Mouse (Mus musculus) embryonic stem cell, embryonic (primary cell): Measurements from ENCODE around the gene Ahdc1.

Experiments
- CTCF ChIA-PET, 4 experiments: fragments of 300-600 bp in 2 of 4; fragments of 350-600 bp in 2 of 4; sonication (Branson Sonifier 250); formaldehyde crosslinking; loops; one replicate each; lab custom pipeline; 2022; ENCODE audit warnings: inconsistent platforms in 2 of 4; lab: Charles Lee
- POLR2A ChIA-PET, 4 experiments: fragments of 300-600 bp in 2 of 4; fragments of 350-600 bp in 2 of 4; sonication (Branson Sonifier 250); formaldehyde crosslinking; loops; one replicate each; lab custom pipeline; 2022; ENCODE audit warnings: antibody characterized with exemption in 4 of 4, inconsistent platforms in 1 of 4; lab: Charles Lee

Ahdc1 gene

DNA sequence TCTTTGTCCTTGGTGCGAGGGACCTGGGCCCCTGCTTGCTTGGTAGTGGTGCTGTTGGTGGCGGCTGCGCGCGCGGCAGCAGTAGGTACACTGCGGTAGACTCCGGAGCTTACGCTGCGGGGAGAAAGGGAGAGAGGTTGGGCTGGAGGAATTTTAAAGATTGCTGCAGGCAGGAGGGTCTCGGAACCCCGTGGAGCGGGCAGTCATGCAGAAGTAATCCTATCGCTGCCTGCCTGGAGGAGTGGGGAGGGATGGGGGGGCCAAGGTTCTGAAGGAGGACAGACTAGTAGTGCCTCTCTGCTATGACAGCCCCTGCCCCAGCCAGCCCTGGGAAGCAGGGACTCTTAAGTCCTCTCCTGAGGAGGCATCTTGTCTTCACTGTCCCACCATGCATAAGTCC, 11.2 kb downstream of the Ahdc1 start:
- ChIA-PET POLR2A (interaction anchor here in 3 of 4 experiments (0.5 to 14.8 kb wide), 16 partner anchors 9 to 728 kb away, joined by 3 to 90 read pairs (median 5); partner anchors contain the start of genes Ahdc1 (in 2 of the 3) and Slc9a1 (in 1 of the 3)), CTCF (interaction anchor here in 3 of 4 experiments (0.6 to 2.3 kb wide), 6 partner anchors 11 to 1914 kb away, joined by 3 to 9 read pairs (median 3); no protein-coding TSS in a partner anchor)

GRCm38 (mm10) chr4:133022954-133023635, 12.0 kb downstream of the Ahdc1 start:
- ChIA-PET CTCF (interaction anchor here in 2 of 4 experiments (0.7 to 2.3 kb wide), 5 partner anchors 10 to 33 kb away, joined by 3 to 9 read pairs (median 3); partner anchors contain the start of gene Ahdc1 (in 1 of the 2)), POLR2A (interaction anchor here (0.6 to 14.8 kb wide), 21 partner anchors 9 to 356 kb away, joined by 3 to 90 read pairs (median 6); partner anchors contain the start of gene Ahdc1 (in 2 of the 4))

DNA sequence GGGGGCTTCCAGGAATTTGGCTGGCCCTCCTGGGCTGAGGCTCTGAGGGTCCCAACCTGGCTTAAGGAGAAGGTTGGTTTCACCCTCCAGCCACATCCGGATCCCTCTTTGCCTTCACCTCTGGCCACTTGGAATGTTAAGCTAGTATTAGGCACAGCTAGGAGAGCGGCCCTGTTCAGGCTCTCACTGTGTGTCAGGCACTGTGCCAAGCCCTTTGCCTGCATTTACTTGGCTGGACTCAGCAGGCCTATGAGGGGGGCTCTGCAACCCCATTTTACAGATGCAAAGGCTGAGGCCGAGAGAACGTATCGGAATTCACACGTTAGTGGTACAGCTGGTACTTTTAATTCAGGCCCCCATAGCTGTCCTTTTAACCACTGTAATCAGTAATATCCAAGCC, 12.6 kb downstream of the Ahdc1 start:
- POLR2A ChIA-PET, result interaction anchor here in 3 of 4 experiments (0.9 to 14.8 kb wide), 17 partner anchors 9 to 84 kb away, joined by 3 to 90 read pairs (median 7); partner anchors contain the start of gene Ahdc1 (in 2 of the 3)

DNA sequence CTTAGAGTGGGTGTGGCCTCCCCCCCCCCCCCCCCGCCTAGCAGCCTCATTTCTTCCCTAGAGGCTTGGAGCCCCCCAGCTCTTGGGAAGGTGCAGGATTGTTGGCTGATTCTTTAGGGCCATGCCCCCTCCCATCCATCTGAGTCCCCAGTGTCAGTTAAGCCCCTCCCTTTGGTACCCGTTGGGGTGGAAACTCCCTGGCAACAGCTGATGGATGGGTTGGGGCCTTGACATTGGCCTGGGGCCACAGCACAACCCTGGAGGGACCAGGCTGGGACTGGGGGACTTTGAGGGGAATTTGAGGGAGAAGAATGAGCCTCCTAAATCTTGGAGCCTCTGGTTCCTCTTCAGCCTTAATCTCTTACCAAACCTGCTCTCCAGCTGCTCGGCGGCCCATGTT, 13.3 kb downstream of the Ahdc1 start:
- POLR2A ChIA-PET, result interaction anchor here in 3 of 4 experiments (0.8 to 14.8 kb wide), 18 partner anchors 9 to 329 kb away, joined by 3 to 90 read pairs (median 6); partner anchors contain the start of genes Ahdc1 (in 2 of the 3) and Wdtc1 (in 1 of the 3)

More for the DNA sequence above, 12.6 kb downstream of the Ahdc1 start:
- CTCF ChIA-PET, result interaction anchor here in 2 of 4 experiments (0.7 to 2.1 kb wide), 4 partner anchors 12 to 32 kb away, joined by 3 to 7 read pairs (median 4); partner anchors contain the start of gene Ahdc1 (in 1 of the 2)

DNA sequence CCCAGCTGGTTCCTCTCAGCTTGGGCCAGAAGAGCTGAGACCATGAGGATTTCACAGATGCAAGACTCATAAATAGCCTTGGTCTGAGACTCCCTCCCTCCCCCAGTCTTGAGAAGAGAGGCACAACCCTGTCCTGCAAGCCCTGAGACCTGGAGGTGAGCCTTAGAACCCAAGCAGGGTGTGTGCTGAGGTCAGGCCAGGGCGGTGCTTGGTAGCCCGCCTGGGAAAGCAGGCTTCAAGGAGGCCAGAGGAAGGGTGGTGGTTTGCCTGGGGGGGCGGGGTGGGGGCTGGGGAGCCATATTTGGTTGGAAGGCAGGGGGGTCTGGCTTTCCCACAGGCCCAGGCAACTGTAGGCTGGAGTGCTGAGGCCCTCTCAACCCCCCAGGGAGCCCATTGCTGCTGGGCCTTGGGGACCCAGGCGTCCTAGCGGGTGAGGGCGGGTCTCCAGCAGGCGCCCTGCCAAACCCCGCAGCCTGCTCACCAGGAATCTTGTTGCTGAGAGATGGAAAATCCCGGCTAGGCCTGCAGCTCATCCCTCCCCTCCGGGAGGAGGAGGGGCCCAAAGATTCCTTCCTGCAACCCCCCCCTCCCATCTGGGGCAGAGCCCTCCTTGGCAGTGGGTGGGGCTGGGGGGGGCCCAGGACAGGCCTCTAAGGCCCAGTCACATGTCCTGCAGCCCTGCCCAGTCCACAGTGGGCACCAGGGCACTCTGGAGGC, 14.1 kb downstream of the Ahdc1 start:
- POLR2A ChIA-PET, result interaction anchor here in 3 of 4 experiments (0.6 to 14.8 kb wide), 15 partner anchors 8 to 328 kb away, joined by 3 to 90 read pairs (median 7); partner anchors contain the start of genes Ahdc1 (in 2 of the 3) and Wdtc1 (in 1 of the 3)

More for the DNA sequence above, 13.3 kb downstream of the Ahdc1 start:
- CTCF ChIA-PET, result interaction anchor here in 1 of 4 experiments (2.1 kb wide), 1 partner anchor 31 kb away, joined by 5 read pairs; no protein-coding TSS in a partner anchor

DNA sequence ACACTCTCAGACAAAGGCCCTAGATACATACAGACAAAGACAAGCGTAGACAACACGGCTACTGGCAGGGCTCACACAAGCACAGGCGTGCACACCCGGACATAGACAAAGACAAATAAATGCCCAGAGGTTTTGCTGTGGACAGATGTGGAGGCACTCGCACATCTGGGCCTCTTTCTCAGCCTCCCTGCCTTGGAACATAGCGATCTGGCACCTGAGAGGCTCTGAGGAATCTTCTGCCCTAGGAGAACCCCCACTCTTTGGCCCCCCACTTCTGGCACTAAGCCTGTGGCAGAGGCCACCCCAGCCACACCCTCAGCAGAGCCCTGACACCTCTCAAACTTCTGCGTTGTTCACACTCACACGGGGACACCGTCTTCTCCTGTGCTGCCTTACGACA, 15.2 kb downstream of the Ahdc1 start:
- POLR2A ChIA-PET, result interaction anchor here in 2 of 4 experiments (1.0 to 14.8 kb wide), 11 partner anchors 9 to 78 kb away, joined by 3 to 90 read pairs (median 9); partner anchors contain the start of gene Ahdc1 (in 2 of the 2)
- CTCF ChIA-PET, result interaction anchor here in 3 of 4 experiments (0.6 to 1.8 kb wide), 8 partner anchors 13 to 454 kb away, joined by 3 to 6 read pairs (median 4); partner anchors contain the start of gene Tent5b (in 1 of the 3)

More for the DNA sequence above, 14.1 kb downstream of the Ahdc1 start:
- CTCF ChIA-PET, result interaction anchor here in 1 of 4 experiments (1.5 to 2.1 kb wide), 2 partner anchors 31 to 80 kb away, joined by 4 to 5 read pairs; no protein-coding TSS in a partner anchor

DNA sequence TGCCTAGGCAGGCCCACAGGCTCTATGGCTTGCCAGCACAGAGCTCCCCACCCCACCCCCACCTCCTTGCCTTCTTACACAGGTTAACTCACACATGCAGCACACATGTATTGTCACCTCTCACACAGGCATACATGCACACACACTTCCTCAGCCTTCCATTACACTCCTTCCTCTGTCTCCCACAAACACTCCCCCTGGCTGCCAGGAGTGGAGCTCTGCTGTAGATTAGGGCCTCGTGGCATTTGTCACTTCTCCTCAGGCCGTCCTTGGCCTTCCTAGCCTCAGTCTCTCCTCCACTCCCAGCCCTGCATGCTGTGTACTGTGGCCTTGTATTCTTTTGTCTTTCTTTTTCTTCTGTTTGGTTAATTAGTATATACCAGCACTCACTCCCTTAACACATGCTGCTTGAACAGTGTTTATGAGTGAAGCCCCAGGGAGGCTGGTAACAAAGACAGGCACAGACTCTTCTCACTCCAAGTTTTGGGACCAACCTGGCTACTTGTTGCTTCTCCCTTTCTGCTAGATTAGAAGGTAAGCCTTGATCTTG, 15.8 kb downstream of the Ahdc1 start:
- CTCF ChIA-PET, result interaction anchor here (0.6 to 2.1 kb wide), 19 partner anchors 12 to 780 kb away, joined by 3 to 17 read pairs (median 4); partner anchors contain the start of gene Tent5b (in 1 of the 4)
- POLR2A ChIA-PET, result interaction anchor here in 3 of 4 experiments (0.6 to 14.8 kb wide), 17 partner anchors 8 to 287 kb away, joined by 3 to 90 read pairs (median 4); partner anchors contain the start of gene Ahdc1 (in 2 of the 3)

DNA sequence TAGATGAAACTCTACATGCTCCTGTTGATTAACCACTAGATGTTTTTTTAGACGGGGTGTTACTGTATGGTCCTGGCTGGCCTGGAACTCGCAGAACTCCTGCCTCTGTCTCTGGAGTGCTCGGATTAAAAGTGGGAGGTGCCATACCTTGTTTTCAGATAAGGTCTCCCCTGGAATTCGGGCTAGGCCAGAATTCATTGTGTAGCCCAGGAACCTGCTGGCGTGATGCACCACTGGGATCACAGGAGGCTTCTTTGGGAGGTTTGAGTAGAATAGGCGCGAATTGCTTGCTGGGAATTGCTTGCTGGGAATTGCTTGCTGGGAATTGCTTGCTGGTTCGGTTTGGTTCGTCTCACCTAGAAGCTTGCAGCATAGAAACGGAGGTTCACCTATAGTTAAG, 16.7 kb downstream of the Ahdc1 start:
- ChIA-PET CTCF (interaction anchor here in 3 of 4 experiments (0.6 to 2.1 kb wide), 8 partner anchors 28 to 149 kb away, joined by 3 to 8 read pairs (median 5); no protein-coding TSS in a partner anchor), POLR2A (interaction anchor here in 3 of 4 experiments (0.6 to 14.8 kb wide), 18 partner anchors 8 to 434 kb away, joined by 3 to 90 read pairs (median 4); partner anchors contain the start of gene Ahdc1 (in 2 of the 3))

DNA sequence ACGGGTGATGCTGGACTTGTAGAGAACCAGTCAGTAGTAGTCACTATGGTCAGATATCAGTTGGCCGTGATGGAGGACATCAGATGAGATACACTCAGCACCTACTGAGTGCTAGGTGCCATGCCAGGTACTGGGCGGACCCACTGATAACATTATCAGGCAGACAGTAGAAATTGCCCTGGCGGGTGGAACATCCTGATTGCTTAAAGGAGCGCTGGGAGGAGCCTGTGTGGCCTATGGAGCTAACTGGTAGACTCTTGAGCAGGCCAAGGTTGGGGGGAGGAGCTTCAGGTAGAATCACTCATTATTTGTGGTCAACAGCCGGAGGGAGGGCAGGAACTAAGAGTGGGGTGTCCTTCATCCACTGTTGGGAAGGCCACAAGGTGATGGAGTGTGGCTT, 17.1 kb downstream of the Ahdc1 start:
- CTCF ChIA-PET, result interaction anchor here in 3 of 4 experiments (0.6 to 2.1 kb wide), 6 partner anchors 11 to 274 kb away, joined by 3 to 8 read pairs (median 4); no protein-coding TSS in a partner anchor
- POLR2A ChIA-PET, result interaction anchor here in 3 of 4 experiments (0.6 to 14.8 kb wide), 17 partner anchors 9 to 76 kb away, joined by 3 to 90 read pairs (median 5); partner anchors contain the start of gene Ahdc1 (in 2 of the 3)

DNA sequence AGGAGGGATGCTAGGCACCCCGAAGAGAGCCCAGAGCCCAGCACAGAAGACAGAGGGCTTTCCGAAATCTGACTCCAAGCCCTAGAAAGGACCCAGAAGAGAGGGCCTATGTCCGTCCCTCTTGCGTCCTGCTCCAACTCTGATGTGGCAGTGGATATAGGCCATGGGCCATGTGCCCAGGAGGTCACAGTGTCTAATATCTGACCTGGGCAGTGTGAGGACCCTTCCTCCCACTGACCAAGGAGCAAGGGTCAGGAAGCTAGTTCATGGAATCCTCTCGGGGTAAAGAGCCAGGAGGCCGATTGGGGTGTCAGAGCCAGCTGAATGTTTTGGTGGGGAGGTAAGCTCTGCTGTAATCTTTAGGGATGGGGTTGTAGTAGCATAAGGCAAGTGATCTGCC, 17.8 kb downstream of the Ahdc1 start:
- POLR2A ChIA-PET, result interaction anchor here (0.6 to 14.8 kb wide), 18 partner anchors 14 to 333 kb away, joined by 3 to 90 read pairs (median 4); partner anchors contain the start of gene Ahdc1 (in 1 of the 4)
- CTCF ChIA-PET, result interaction anchor here in 2 of 4 experiments (0.6 to 2.1 kb wide), 6 partner anchors 12 to 275 kb away, joined by 3 to 8 read pairs (median 4); no protein-coding TSS in a partner anchor

DNA sequence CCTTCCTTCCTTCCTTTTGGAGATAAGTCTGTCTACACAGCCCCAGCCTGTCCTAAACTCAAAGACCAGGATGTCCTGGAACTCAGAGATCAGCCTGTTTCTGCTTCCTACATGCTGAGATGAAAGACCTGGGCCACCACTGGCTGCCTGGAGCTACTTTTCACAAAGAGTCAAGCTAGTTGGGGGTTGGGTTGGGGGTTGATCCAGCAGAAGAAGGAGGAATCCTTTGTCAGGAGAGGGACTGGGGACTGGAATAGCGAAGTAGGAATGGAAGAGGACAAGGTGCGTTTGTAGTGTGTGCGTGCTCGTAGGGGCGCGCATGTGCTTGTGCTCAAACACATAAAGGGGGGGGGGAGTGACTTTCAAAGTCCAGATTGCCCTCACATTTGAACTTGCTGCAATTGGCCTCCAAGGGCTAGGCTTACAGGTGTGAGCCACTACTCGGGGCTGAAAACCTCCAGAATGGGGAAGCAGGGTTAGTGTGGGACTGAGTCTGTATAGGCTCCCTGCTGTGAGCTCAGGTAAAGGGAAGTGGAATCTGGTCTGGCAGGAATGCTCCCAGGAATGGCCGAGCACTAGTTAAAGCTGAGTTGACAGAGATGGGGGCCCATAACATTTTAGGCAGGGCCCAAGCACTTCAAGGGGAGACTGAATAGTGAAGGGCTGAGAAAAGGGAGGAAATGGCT, 21.5 kb downstream of the Ahdc1 start:
- POLR2A ChIA-PET, result interaction anchor here (0.6 to 14.8 kb wide), 37 partner anchors 8 to 436 kb away, joined by 3 to 90 read pairs (median 4); partner anchors contain the start of genes Ahdc1 (in 2 of the 4) and Wdtc1 (in 1 of the 4)

DNA sequence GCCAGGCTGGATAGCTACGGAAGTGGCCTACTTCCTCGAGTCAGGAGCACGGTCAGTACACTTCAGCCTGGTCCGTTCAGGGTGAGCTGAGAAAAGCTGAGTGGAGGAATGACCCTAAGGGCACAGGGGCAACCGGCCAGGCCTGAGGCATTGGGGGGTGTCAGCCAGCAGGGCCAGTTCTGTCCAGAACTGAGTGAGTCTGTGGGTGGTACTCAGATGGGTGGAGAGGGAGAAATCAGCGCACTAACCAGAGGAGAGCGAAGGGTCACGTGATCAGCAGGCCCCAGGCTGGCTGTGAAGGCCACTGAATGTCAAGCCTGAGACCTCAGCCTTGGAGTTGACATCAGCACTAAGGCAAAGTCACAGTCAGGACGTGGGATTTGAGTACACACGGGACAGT, 23.4 kb downstream of the Ahdc1 start:
- ChIA-PET POLR2A (interaction anchor here (0.6 to 14.8 kb wide), 21 partner anchors 8 to 222 kb away, joined by 3 to 90 read pairs (median 4); partner anchors contain the start of gene Ahdc1 (in 2 of the 4)), CTCF (interaction anchor here in 2 of 4 experiments (0.6 to 1.5 kb wide), 3 partner anchors 23 to 197 kb away, joined by 3 to 4 read pairs (median 3); no protein-coding TSS in a partner anchor)

More for the DNA sequence above, 21.5 kb downstream of the Ahdc1 start:
- CTCF ChIA-PET, result interaction anchor here in 2 of 4 experiments (0.5 to 2.5 kb wide), 7 partner anchors 10 to 275 kb away, joined by 3 to 19 read pairs (median 3); no protein-coding TSS in a partner anchor

DNA sequence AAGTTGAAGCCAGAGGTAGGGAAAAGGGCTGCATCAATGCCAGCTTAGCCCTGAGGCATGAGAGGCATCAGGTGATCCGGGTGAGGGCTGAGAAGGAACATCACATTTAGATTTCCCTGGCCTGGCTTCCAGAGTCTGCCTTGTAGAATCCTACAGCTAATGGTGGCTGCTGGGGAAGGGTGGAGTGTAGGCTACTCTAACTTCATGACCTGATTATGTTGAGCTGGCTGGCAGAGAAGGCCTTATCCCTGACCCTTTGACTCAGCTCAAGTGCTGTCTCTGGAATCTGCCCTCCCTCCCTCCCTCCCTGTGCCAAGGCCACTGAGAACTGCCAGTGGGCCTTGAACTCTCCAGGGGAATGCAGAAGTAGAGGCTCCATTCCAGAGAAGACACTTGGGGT, 24.4 kb downstream of the Ahdc1 start:
- ChIA-PET CTCF (interaction anchor here in 1 of 4 experiments (0.6 to 1.7 kb wide), 3 partner anchors 11 to 1908 kb away, joined by 3 to 7 read pairs (median 3); no protein-coding TSS in a partner anchor), POLR2A (interaction anchor here (0.6 to 14.8 kb wide), 19 partner anchors 8 to 222 kb away, joined by 3 to 90 read pairs (median 4); partner anchors contain the start of gene Ahdc1 (in 2 of the 4))

DNA sequence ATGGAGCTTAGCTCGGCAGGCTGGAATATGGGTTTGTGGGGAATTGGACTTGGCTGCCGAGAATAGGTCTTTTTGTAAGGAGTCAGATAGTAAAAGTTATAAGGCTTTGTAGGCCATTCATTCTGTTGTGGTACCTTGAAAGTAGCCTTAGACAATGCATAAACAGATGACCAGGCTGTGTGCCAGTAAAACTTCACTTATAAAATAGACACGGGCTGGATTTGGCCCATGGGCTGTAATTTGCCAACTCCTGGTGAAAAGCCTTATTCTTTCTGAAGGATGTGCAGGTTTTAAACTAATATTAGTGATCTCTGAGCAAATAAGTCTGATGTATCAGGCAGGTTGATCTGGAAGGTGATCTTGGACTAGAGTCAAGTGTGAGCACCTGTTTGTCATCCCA, 24.9 kb downstream of the Ahdc1 start:
- CTCF ChIA-PET, result interaction anchor here in 1 of 4 experiments (1.2 to 1.7 kb wide), 2 partner anchors 11 to 34 kb away, joined by 3 read pairs; no protein-coding TSS in a partner anchor
- POLR2A ChIA-PET, result interaction anchor here in 3 of 4 experiments (0.6 to 14.8 kb wide), 14 partner anchors 9 to 42 kb away, joined by 3 to 90 read pairs (median 11); partner anchors contain the start of gene Ahdc1 (in 2 of the 3)

DNA sequence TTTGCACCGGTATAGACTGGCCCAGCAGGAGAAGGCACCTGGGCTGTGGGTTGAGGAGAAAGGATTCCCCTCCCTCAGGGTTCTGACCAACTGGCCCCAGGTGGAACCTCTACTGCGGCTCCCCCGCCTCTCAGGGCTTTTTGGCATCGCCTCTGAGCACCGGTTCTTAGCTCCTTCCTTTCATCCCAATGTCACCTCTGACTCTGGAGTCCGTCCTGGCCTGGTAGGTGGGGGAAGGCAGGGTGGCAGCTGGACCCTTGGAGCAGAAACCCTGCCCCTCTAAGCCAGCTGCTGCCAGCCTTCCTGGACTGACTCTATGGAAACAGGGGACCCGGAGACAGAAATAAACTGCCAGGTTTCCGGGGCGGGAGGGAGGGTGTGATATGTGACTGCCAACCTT, 26.2 kb downstream of the Ahdc1 start:
- ChIA-PET CTCF (interaction anchor here in 2 of 4 experiments (0.6 to 1.7 kb wide), 6 partner anchors 12 to 1220 kb away, joined by 3 to 18 read pairs (median 4); no protein-coding TSS in a partner anchor), POLR2A (interaction anchor here in 3 of 4 experiments (0.6 to 10.9 kb wide), 23 partner anchors 7 to 1262 kb away, joined by 3 to 171 read pairs (median 4); partner anchors contain the start of gene Sesn2 (in 1 of the 3))
